Mouse (Mus musculus): ENCODE data around the gene Lmo3.

Gene Lmo3

GRCm38 (mm10) chr6:138323325-138323724 lies 258.4 kb downstream of the Lmo3 start:
- DNase-seq (ENCODE audit: extremely low spot score, low spot score), result no peak

- DNase-seq (ENCODE audit: extremely low spot score, low spot score), result no peak
These were observed 261.5 kb downstream of the Lmo3 start for GRCm38 (mm10) chr6:138320190-138320737.

Data from neural tube, embryonic 10.5 days (tissue).